Mouse (Mus musculus) megakaryocyte, adult 5-6 weeks (primary cell): ENCODE data around the gene Masp2. TPM values are rescaled to one million over a fixed set of nuclear protein-coding genes. Genes with fewer than 3 reads are reported as not detected.

Source experiments
- ATAC-seq: 2 replicates; pipeline ENCODE4 v1.8.0; 2016; ENCODE audit warnings: mild to moderate bottlenecking, inconsistent platforms; ENCODE audit not compliant: poor library complexity, severe bottlenecking
- total RNA-seq, 2 experiments: library from RNA; stranded (forward) in 1 of 2; stranded (reverse) in 1 of 2; fragments of 153-499, 151-499 nt in 1 of 2; fragments of 221-1000, 200-1000 nt in 1 of 2; gene quantifications; 2 replicates each; pipeline versions ENCODE4 v1.2.3 to v1.2.4; 2015 to 2017

The Masp2 gene
- total RNA-seq, 2 experiments from 2014 or later = 0.77 TPM; not detected in 1

DNA sequence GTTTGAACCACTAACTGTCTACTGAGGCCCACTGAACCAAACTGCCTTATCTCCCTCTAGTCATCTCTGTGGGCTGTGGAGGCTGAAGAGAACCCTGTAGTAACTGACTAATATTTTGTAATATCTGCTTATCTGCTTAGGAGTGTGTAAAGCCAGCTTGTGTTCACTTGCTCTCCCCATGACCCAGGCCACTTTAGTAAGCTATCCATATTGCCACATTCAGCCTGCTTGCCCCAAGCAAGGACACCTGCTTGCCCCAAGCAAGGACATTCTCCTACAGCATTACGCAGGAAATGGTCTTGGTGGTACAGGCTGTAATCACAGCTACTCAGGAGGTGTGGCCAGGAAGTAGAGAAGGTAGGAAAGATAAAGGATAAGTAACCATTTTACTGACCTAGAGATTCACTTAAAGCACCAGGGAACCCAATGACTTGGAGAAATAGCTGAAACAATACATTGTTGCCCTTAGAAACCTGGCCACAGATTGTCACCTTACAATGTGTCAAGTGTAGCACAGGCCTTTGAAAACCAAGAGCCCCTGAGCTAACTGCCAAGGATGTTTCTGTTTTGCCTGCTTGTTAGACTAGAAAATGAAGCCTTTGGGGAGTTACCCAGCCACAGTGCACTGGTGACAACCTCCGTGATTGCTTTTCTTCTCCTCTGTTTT lies 31.2 kb downstream of the Masp2 start:
- peak; percentile 69 for ATAC-seq

DNA sequence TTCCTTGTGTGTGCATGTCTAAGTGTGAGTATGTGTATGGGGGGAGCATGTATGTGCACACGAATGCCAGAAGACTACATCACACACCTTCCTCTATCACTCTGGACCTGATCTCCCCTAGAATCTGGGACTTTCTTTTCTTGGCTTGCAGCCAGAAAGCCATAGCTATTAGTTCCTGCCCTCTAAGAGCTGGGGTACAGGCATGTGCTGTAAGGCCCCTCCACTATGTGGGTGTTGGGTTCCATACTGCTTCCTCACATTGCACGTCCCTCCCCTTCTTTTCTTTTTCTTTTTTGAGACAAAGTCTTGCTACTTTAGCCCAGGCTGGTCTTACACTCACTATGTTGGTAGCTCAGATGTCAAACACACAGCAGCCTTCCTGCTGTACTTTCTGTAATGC lies 33.0 kb downstream of the Masp2 start:
- ATAC-seq = no peak

DNA sequence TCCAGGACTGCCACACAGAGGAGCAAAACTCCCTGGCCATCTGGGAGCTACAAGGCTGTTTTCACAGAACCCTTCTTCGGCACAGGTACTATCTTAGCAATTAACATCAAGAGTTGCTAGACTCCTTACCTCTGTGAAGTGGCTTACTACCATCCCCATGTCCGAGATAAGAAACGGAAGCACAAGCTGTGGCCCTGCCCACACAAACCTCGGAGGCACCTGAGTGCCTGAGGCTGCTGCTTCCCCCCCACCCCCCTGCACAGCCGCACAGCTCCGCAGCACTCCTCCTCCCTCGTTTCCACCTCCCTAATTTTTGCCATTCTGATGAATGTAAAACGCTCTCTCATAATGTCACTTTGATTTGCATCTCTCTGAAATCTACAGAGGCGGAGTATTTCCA lies 35.9 kb downstream of the Masp2 start:
- ATAC-seq = peak; percentile 62

DNA sequence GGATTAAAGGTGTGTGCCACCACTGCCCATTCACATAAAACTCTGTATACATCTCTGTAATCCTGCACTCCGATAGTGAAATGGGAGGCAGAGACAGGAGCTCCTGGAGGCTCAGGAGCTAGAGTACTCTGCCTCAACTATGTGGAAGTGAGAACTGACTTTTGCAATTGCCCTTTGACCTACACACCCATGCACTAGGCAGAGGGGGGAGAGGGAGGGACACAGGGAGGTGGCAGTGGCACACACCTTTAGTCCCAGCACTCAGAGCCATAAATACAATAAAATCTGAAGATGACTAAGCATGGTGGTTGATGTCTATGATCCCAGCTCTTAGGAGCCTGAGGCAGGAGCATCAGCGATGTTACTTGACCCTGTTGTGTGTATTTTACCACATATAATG lies 37.1 kb downstream of the Masp2 start:
- ATAC-seq = 0 out of 2 replicates have a peak, but pooled peaks have one; percentile 39

DNA sequence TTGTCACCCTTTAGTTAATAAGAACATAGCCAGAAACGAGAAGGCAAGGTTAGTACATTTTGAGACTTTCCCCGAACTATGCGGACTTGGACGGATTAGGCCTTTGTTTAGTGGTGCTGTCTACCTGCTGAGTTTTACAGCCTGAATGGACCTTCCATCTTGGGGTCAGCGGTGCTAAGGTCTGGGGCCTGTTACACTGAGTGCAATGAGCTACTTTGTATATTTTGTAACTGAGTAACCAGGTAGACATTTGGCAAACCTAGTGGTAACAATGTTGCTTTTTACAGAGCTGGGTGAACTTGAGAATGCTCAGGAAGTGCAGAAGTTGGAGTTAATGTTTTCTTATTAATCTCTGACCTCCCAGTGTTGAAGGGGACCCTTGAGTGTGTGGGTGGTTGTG lies 38.8 kb downstream of the Masp2 start:
- ATAC-seq = no peak

DNA sequence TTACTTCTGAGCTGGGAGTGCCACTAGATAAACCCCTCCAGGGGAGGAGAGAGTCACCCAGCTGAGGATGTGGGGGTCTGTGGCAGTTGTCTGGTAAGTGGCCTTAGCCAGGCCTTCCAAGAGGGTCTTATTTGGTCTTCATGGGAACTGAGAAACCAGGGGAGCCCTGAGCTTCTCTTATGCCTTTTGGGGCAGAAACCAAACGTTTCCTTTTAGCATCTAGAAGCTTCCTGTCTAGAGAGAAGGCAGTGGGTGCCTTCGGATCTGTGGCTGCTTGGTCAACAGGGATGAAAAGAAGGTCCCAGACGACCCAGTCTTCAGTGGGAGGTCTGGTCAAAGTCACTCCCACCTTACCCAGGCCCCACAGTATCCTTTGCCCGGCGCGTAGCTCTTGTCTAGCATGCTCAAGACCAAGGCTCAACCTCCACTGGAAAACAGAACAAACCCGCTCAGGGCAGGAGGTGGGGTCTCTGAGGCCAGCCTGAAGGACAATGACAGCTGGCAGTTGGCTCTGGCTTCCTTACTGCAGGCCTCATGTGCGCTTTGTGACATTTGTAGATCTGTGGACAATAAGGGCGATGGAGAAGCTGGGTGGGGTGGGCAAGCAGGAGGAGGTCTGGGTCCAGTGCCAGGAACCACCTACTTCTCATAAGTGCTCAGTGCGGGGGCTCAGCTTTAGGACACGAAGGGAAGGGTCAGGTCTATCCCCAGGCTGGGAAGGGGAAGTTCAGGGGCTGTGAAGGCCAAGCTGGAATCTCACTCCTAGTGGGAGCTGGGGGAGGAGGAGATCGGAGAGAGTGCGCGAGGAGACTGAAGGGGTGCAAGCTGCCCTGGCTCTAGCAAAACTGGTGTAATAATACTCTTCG lies 41.2 kb downstream of the Masp2 start, which contains the start of gene Gm572:
TSS of gene Gm572 (plus strand) at position 27 of the 866 bp plus-strand sequence.
- peak; percentile 38 for ATAC-seq

DNA sequence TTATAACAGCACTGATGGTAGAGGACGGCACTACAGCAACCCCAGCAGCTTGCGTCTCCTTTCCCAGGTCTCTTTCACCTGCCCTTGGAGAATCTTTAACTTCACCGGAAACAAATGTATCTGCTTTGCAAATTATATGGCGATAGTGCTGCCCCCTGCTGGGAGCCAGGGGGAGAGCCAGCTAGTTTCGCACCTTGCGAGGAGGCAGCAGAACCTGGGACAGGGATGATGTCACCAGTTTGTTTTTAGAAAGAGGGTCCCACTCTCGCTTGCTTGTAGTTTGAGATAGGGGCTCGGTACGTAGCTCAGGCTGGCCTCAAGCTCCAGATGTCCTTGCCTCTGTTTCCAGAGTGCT lies 41.8 kb downstream of the Masp2 start:
- ATAC-seq = peak; percentile 90

DNA sequence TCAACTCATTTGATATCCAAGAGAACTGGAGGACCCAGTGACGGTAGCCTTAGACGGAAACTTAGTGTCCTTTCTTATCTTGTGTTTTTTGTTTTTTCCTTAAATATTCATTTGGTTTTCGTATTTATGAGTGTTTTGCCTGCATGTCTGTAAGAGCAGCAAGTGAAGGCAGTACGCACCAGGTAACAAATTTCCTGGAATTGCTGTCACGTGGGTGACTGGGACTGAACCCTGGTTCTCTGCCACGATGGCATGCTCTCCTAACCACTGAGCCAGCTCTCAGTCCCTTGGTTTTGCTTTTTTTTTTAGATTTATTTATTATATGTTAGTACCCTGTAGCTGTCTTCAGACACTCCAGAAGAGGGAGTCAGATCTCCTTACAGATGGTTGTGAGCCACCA lies 42.6 kb downstream of the Masp2 start:
- ATAC-seq = no peak

DNA sequence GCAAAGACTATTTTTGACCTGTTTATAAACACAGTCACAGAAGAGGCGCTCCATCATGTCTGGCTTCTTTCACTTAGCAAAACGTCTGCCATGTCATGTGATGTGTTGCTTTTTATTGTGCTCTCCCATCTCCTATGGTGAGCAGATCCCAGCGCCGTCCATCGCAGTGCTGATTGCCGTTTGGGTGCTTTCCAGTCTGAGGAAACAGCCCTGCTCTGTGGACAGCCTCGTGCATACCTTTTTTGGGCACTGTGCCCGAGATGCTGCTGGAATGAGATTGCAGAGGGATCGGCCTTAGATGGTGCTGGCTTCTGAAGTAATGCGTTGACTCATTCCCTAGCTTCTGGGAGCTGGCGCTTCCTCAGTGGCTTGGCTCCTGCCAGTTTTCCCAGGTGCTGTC lies 44.3 kb downstream of the Masp2 start:
- ATAC-seq = no peak

DNA sequence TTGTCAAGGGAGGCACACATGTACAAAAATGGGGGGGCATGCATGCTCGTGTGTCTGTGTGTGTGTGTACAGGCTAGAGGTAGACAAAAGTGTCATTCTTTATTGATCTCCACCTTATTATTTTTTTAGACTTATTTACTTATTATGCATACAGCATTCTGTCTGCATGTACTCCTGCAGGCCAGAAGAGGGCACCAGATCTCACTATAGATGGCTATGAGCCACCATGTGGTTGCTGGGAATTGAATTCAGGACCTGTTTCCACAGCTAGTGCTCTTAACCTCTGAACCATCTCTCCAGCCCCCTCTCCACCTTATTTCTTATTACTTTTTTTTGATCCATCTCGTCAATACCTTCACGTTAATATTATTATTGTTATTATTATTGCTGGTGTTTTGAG lies 47.0 kb downstream of the Masp2 start:
- no peak for ATAC-seq

DNA sequence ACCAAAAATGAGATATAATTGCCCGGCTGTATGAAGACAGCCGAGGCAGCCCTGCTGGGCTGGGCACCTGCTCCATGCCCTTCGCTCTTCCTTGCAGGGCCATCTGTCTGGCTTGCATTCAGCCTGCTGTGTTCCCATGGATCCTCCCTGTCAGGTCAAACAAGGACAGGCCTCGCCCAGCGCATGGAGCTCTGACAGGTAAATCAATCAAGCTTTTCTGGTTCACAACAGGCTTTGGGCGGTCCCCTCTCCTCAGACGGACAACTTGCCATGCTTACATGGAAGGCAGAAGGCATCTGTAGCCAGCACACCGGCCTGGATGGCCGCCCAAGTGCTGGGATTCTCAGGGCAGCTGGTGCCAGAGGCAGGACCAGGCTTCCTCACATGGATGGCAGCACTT lies 48.7 kb downstream of the Masp2 start:
- ATAC-seq = no peak

DNA sequence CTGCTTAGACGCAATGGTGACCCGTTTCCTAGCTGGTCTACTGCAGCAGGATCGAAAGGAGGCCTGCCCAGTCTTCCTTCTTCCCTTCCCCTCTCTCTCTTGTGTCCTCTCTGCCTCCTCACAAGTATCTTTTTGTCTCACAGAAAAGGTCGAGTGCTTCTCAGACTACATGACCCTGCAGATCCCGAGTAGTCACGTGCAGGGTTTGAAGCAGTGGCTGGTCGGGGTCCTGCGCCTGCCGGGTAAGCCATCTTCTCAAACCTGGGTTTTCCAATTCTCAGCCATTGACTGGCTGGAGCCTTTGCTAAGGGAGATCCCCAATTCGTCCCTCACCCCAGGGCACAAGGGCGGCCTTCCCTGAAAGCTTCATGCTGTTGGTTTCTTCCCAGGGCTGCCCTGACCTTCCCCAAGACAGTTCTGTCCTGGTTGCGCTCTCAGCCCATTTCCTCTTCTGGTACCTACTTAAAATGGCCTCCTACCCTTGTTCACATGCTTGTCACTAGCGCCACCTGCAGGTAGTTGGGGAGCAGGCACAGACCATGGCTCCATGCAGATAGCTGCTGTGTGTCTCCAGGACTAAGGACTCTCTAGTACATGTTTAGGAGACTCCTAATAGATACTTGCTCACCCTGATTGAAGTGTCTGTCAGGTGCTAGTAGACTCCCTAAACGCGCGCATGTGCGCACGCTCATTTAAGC lies 52.5 kb downstream of the Masp2 start:
- ATAC-seq = peak; percentile 73

DNA sequence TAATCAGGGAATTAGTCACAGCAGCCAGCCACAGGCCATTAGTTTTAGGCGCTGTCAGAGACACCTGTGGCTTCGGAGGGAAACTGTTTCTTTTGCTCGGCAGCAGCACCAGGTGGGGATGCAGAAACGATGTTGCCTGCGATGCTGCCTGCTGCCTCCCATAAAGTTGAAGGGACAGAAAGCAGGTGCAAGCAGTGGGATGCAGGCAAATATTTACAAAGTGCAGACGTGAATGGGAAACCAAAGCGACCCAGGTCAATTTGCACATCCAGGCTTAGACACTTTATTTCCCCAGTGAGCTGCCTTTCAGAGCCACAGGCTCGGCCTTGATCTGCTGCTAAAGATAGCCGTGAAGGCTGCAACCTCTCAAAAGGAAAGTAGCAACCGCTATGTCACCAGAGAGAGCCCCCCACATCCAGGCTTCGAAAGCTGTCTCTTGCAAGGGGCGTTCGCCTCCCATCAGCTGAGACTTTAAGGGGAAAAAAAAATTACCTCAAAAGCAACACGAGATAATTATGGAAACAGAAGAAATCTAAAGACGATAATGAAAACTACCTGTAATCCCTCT lies 54.4 kb downstream of the Masp2 start:
- no peak for ATAC-seq

DNA sequence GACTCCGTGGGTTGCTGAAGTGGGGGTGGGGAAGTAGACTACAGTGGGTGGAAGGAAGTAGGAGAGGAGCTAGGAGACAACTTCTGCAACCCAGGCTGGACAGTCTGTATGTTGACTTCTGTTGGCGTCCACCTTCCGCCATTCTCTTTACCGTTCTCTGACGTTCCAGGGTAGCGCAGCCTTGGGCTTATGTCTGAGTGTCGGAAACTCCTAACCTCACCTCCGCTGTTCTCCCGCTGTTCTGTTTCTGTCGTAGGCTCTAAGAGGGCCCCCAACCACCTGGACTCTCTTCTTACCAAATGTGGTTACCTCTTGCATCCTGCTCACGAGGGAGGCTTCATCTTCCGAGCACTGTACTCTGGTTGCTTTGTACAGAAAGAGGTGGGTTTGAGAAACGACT lies 55.4 kb downstream of the Masp2 start:
- no peak for ATAC-seq

DNA sequence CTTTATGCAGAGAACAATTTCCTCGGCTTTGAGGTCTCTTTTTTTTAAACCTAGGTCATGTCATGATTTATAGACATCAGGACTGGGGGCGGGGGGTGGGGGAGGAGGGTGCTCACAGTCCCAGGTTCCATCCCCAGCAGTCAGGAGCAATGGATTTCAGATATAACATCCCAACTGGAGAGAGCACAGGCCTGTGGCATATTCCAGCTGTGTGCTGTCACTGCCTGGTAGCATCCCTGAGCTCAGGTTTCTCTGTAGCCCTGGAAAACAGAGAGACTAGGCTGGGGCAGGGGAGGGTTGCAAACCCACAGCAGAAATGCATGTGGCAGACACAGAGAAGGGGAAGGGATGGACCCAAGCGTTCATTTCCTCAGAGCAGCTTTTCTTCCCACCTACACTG lies 57.8 kb downstream of the Masp2 start:
- no peak for ATAC-seq

DNA sequence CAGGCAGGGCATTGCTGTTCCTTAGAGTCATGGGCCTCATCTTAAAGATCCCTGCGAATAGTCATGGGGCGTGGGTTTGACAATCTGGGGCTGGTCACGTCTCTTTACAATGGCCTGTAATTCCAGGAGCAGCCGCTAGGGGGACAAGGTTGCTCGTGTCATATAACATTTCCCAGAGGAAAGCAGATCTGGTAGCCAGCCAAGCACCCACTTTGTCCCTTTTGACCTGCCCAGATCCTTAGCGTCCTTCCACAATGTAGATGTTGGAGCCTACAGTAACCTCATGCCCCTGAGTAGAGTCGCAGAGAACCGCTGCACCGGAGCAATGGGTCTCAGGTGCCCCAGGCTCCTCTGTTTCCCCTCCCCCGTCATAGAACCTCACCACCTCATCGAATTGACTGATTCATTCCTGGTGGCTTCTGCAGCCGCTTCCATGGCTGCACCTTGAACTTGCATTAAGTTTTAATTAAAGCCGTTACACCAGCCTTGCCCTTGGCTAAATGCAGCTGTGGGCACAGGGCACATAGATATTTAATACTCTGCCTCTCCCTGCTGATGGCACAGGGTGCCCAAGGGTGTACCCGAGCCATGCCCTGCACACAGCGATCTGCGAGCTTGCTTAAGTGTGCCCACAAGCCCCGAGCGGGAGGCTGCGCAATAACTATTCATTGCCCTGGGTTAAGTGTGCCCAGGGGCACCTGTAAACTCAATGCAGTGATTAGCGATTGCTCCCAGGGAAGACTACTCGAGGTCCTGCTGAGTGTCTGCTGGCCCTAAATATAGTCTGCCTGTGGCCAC lies 60.0 kb downstream of the Masp2 start:
- peak; percentile 73 for ATAC-seq

DNA sequence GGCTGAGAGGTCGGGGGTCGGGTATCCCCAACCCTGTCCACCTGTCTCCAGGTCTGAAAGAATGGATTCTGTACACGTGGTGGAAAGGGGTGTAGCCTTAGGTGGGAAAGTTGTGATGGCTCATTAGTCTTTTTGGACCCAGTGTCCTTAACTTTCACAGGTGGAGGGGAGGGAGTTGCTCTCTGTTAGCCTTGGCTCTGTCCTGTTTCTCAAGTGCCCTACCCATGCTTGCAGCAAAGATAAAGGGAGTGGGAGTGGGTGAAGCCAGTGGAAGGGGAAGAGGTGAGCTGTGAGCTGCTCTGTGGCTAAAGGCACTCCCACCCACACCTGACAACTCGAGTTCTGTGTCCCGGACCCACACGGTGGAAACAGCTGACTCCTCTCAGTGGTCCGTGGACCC lies 61.0 kb downstream of the Masp2 start:
- no peak for ATAC-seq

DNA sequence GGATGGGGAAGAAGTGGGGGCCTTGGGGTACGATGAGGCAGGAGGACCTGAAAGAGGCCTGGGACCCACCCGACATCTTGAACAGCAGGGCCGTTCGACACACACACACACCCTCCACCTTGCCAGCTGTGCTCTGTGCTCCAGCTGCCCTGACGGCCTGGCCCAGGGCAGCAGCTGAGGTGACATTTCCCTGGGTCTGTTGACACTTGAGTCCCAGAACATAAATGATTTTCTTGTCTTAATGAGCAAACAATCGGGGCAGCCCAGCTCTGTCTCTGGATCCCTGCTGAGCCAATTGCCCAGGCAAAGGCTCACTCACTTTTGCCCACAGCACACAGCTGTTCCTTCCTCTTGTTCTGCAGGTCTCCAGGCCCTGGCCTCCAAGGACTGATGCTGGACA lies 61.7 kb downstream of the Masp2 start:
- ATAC-seq = no peak
